Mouse (Mus musculus) embryonic facial prominence, embryonic 12.5 days (tissue): Measurements from ENCODE around the gene Gpr84. TPM values are rescaled to one million over a fixed set of nuclear protein-coding genes. Genes with fewer than 3 reads are reported as not detected.
"Not testable (repeated sequence)": the region's sequence is repeated elsewhere in the genome, so short reads cannot be mapped to it uniquely, and the experiment has no call there.

Source experiments
- ATAC-seq: fragments of 200-750 bp; cut with Nextera tagmentation; 2 replicates; pipeline ENCODE4 v1.8.0; 2017; ENCODE audit not compliant: insufficient number of reproducible peaks, insufficient read depth, low FRiP score, low TSS enrichment
- H3K27ac ChIP-seq: fragments of 300-500 bp; sonication (generic); 2 replicates; pipeline ENCODE4 v1.5.1; 2016; ENCODE audit warnings: mild to moderate bottlenecking
- H3K27me3 ChIP-seq: fragments of 300-500 bp; sonication (generic); 2 replicates; pipeline ENCODE4 v1.6.1; 2016; ENCODE audit warnings: mild to moderate bottlenecking, moderate library complexity
- H3K36me3 ChIP-seq: fragments of 300-500 bp; sonication (generic); 2 replicates; pipeline ENCODE4 v1.6.1; 2016; ENCODE audit warnings: mild to moderate bottlenecking
- H3K4me1 ChIP-seq: fragments of 300-500 bp; sonication (generic); 2 replicates; pipeline ENCODE4 v1.6.1; 2016
- H3K4me2 ChIP-seq: fragments of 300-500 bp; sonication (generic); replicated peaks from 2 replicates; pipeline ENCODE4 v1.6.1; 2016; ENCODE audit warnings: mild to moderate bottlenecking, moderate library complexity
- H3K4me3 ChIP-seq: fragments of 300-500 bp; sonication (generic); 2 replicates; pipeline ENCODE4 v1.5.1; 2016; ENCODE audit warnings: mild to moderate bottlenecking
- H3K9ac ChIP-seq: fragments of 300-500 bp; sonication (generic); 2 replicates; pipeline ENCODE4 v1.6.1; 2016; ENCODE audit warnings: mild to moderate bottlenecking, moderate library complexity
- H3K9me3 ChIP-seq: fragments of 300-500 bp; sonication (generic); 2 replicates; pipeline ENCODE4 v1.6.1; 2016; ENCODE audit warnings: mild to moderate bottlenecking, moderate library complexity
- WGBS: fragments of 180-500 bp; shearing (Covaris S2); methylation state at CpG from one replicate; pipeline ENCODE4 v1.1.7; 2016; 5-methylcytosine and 5-hydroxymethylcytosine counted together
- polyA plus RNA-seq: library from polyadenylated mRNA; unstranded; fragments of >200 nt; fragmentation: Nextera tagmentation; extraction: Ambion mirVana; gene quantifications from 2 replicates; pipeline ENCODE4 v1.2.1, GENCODE M21; 2016

The Gpr84 gene
- polyA plus RNA-seq, 1 experiment from 2014 or later, result 0.67 TPM

- Histone ChIP-seq H3K4me2 (no peak overlapping the region), H3K9ac (no peak overlapping the region), H3K36me3 (no peaks in the 10 kb centered on the region), H3K27ac (no peak overlapping the region), H3K4me3 (no peak overlapping the region), H3K27me3 (no peaks in the 10 kb centered on the region), H3K9me3 (no peaks in the 10 kb centered on the region), H3K4me1 (peaks cover 12% of the 10 kb centered on the region; the same call in 1 of the 2 replicates)
- WGBS, result 92% methylated on average over 3 of the region's 3 CpGs
- ATAC-seq, result no peak
Measured at GRCm38 (mm10) chr15:103281465-103282205, 28.8 kb downstream of the Gpr84 start.

DNA sequence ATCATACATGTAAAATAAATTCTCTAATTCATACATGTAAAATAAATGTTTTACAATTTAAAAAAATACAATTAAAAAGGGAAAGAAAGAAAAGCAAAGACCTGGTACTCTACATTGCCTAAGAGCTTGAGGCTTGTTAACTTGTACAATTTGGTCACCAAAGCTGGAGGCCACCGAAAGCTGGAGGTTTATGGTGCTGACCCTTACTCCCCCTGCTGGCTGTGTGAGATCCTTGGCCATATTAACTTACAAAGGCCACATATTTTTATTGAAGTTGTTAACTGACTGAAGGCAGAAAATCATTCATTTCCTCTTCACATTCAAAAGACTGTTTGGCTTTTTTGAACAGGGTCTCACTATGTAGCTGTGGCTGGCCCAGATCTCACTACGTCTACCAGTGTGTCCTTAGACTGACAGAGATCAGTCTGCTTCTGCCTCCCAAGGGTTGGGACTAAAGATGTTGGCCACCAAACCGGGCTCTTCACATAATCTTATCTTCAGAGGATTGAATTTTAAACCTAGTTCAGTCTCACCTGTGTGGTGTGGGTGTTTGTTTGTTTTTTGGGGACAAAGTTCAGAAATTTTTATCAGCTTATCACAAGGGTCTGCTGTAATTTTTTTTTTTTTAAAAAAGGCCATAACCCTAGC is 29.5 kb downstream of the Gpr84 start:
- Histone ChIP-seq H3K9ac (no peak overlapping the region), H3K4me1 (peaks cover 12% of the 10 kb centered on the region; the same call in 1 of the 2 replicates), H3K4me2 (no peak overlapping the region), H3K27ac (no peak overlapping the region), H3K27me3 (no peaks in the 10 kb centered on the region), H3K9me3 (no peaks in the 10 kb centered on the region), H3K36me3 (no peaks in the 10 kb centered on the region), H3K4me3 (no peak overlapping the region)
- WGBS, result 73% methylated on average over 3 of the region's 3 CpGs
- ATAC-seq, result no peak

DNA sequence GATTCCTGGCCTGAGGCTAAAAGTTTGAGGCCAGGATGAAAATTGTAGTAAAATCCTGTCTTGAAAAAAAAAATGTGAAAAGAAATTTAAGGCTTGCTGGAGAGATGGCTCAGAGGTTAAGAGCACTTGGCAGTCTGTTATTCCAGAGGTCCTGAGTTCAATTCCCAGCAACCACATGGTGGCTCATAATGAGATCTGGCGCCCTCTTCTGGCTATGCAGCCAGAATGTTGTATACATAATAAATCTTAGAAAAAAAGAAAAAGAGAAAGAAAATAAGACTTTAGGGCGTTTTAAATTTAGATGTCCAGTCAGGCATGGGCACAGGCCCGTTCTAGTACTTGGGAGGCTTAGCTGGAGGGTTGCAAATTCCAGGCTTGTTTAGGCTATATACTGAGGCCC is 30.7 kb downstream of the Gpr84 start:
- WGBS, result 68% methylated on average over 3 of the region's 3 CpGs
- Histone ChIP-seq H3K36me3 (no peaks in the 10 kb centered on the region), H3K4me1 (0 out of 2 replicates have a peak, but pooled peaks cover 3% of the 10 kb centered on the region), H3K27me3 (no peaks in the 10 kb centered on the region), H3K9me3 (no peaks in the 10 kb centered on the region), H3K27ac (no peak overlapping the region), H3K9ac (no peak overlapping the region), H3K4me3 (no peak overlapping the region), H3K4me2 (no peak overlapping the region)
- ATAC-seq, result no peak

GRCm38 (mm10) chr15:103277949-103278348 is 32.5 kb downstream of the Gpr84 start:
- Histone ChIP-seq H3K4me3 (no peak overlapping the region), H3K4me2 (no peak overlapping the region), H3K9me3 (no peaks in the 10 kb centered on the region), H3K9ac (no peak overlapping the region), H3K27ac (no peak overlapping the region; the same call in 1 of the 2 replicates), H3K27me3 (no peaks in the 10 kb centered on the region), H3K36me3 (no peaks in the 10 kb centered on the region), H3K4me1 (0 out of 2 replicates have a peak, but pooled peaks cover 3% of the 10 kb centered on the region)
- no peak for ATAC-seq
- 49% methylated on average over 7 of the region's 7 CpGs for WGBS

DNA sequence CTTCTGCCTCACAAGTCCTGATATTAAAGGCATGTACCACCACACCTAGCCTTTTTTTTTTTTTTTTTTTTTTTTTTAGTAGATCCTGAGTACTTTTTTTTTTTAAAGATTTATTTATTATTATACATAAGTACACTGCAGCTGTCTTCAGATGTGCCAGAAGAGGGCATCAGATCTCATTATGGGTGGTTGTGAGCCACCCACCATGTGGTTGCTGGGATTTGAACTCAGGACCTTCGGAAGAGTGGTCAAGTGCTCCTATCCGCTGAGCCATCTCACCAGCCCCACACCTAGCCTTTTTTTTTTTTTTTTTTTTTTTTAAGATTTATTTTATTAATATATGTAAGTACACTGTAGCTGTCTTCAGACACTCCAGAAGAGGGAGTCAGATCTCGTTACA is 34.5 kb downstream of the Gpr84 start:
- WGBS, result 91% methylated on average over 3 of the region's 3 CpGs
- not testable (repeated sequence) for H3K27me3 ChIP-seq, ATAC-seq, H3K9me3 ChIP-seq, H3K4me1 ChIP-seq, H3K27ac ChIP-seq, H3K36me3 ChIP-seq, H3K4me3 ChIP-seq, H3K4me2 ChIP-seq, H3K9ac ChIP-seq

DNA sequence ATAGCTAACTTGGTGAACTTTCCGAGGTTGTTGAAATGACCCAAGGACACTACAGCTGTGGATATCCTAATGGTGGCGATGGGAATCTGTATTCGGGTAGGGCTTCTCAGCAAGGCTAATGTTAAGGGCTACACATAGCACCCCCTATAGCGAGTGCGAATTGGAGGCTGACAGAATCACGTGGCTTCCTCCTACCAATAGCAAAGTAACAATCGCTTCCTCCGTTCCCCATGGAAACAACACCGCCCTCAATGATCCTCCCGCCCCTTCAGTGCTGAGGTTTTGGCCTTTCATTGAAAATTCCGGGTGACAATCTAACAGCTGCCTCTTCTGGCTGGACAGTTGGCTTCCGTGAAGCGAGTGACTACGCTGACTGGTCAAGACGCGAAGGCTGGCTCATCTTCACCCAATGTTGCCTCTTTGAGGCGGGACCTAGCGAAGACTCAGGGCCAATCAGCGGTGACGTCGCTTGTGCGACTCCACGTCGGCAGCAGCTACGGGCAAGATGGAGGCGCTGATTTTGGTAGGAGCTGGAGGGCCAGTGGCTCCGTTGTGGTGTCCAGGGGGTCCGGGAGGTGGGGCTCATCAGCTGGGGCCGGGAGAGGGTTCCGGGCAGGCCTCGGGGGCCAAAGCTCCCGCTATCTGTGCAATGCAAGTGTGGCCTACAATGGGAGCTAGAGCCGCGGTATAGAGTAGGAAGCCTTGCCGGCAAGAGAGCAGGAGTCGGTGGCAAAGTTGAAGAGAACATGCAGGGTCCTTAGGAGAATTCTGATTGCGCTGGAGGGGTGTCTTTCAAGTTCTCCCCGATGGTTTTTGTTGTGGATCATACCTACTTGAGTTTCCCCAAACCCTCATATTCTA is 37.8 kb downstream of the Gpr84 start, which contains the start of gene Copz1:
Gene Copz1 (plus strand): TSS at position 296 of the 861 bp plus-strand sequence.
- H3K27me3 ChIP-seq, result no peaks in the 10 kb centered on the region
- WGBS, result 0% methylated on average over 38 of the region's 38 CpGs
- H3K4me3 ChIP-seq, result peak within 1 kb of the TSS; percentile 88
- 0 out of 2 replicates have a peak, but pooled peaks cover under 1% of the 10 kb centered on the region for H3K4me1 ChIP-seq
- ATAC-seq, result peak; percentile 99
- peak within 1 kb of the TSS; percentile 48; the same call in 1 of the 2 replicates for H3K27ac ChIP-seq
- H3K9me3 ChIP-seq, result no peaks in the 10 kb centered on the region
- H3K36me3 ChIP-seq, result no peaks in the 10 kb centered on the region
- peak within 1 kb of the TSS; percentile 60 for H3K4me2 ChIP-seq
- H3K9ac ChIP-seq, result peak within 1 kb of the TSS; percentile 79

- Histone ChIP-seq H3K4me2 (no peak overlapping the region), H3K9ac (no peak overlapping the region), H3K27me3 (no peaks in the 10 kb centered on the region), H3K4me1 (no peaks in the 10 kb centered on the region), H3K36me3 (no peaks in the 10 kb centered on the region), H3K27ac (no peak overlapping the region), H3K4me3 (no peak overlapping the region), H3K9me3 (no peaks in the 10 kb centered on the region)
- 83% methylated on average over 4 of the region's 4 CpGs for WGBS
- ATAC-seq, result no peak
Measured at GRCm38 (mm10) chr15:103268903-103269302, 41.5 kb downstream of the Gpr84 start.

DNA sequence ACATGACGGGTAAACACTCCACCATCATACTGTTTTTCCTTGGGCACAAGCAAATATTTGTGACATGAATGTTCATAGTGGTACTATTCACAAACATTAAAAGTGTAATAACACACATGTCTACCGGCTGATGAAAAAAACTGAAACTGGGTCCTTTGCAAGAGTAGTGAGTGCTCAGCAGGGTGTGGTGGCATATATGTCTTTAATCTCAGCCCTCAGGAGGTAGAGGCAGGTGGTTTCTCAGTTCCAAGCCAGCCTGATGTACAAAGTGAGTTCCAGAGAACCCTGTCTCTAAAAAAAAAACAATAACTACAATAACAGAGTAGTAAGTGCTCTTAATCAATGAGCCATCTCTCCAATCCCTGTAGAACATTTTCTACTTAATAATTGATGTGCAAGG is 45.6 kb downstream of the Gpr84 start:
- Histone ChIP-seq H3K4me3 (no peak overlapping the region), H3K4me1 (no peaks in the 10 kb centered on the region), H3K9me3 (no peaks in the 10 kb centered on the region), H3K27ac (no peak overlapping the region), H3K36me3 (no peaks in the 10 kb centered on the region), H3K4me2 (no peak overlapping the region), H3K9ac (no peak overlapping the region), H3K27me3 (no peaks in the 10 kb centered on the region)
- WGBS, result 87% methylated on average over 2 of the region's 2 CpGs
- ATAC-seq, result no peak

GRCm38 (mm10) chr15:103259989-103260388 is 50.4 kb downstream of the Gpr84 start:
- no peak for ATAC-seq
- H3K36me3 ChIP-seq, result no peaks in the 10 kb centered on the region
- H3K27me3 ChIP-seq, result no peaks in the 10 kb centered on the region
- peaks cover 7% of the 10 kb centered on the region for H3K4me1 ChIP-seq
- H3K4me3 ChIP-seq, result no peak overlapping the region
- no peaks in the 10 kb centered on the region for H3K9me3 ChIP-seq
- no peak overlapping the region for H3K9ac ChIP-seq
- H3K4me2 ChIP-seq, result no peak overlapping the region
- H3K27ac ChIP-seq, result no peak overlapping the region
- WGBS, result 29% methylated on average over 1 of the region's 1 CpGs

- Histone ChIP-seq H3K4me2 (no peak overlapping the region), H3K9me3 (no peaks in the 10 kb centered on the region), H3K9ac (no peak overlapping the region), H3K27me3 (no peaks in the 10 kb centered on the region), H3K36me3 (no peaks in the 10 kb centered on the region), H3K4me3 (no peak overlapping the region), H3K27ac (no peak overlapping the region), H3K4me1 (peaks cover 13% of the 10 kb centered on the region)
- ATAC-seq, result no peak
- WGBS, result 87% methylated on average over 5 of the region's 5 CpGs
Measured at GRCm38 (mm10) chr15:103259162-103259561, 51.2 kb downstream of the Gpr84 start.
